Mouse (Mus musculus) heart, embryonic 12.5 days (tissue): Measurements from ENCODE around the gene Hist1h2bc. TPM values are rescaled to one million over a fixed set of nuclear protein-coding genes. Genes with fewer than 3 reads are reported as not detected.
"Not testable (repeated sequence)": the region's sequence is repeated elsewhere in the genome, so short reads cannot be mapped to it uniquely, and the experiment has no call there.

ENCODE experiments used
- ATAC-seq: fragments of 200-750 bp; cut with Nextera tagmentation; 2 replicates; pipeline ENCODE4 v1.8.0; 2017; ENCODE audit warnings: moderate TSS enrichment, moderate library complexity; ENCODE audit not compliant: insufficient number of reproducible peaks, low FRiP score
- H3K27ac ChIP-seq: fragments of 300-500 bp; sonication (generic); 2 replicates; pipeline ENCODE4 v1.5.1; 2016; ENCODE audit warnings: mild to moderate bottlenecking, moderate library complexity; ENCODE audit not compliant: poor library complexity, severe bottlenecking
- H3K27me3 ChIP-seq: fragments of 300-500 bp; sonication (generic); replicated peaks from 2 replicates; pipeline ENCODE4 v1.6.1; 2016; ENCODE audit warnings: mild to moderate bottlenecking, moderate library complexity
- H3K36me3 ChIP-seq: fragments of 300-500 bp; sonication (generic); 2 replicates; pipeline ENCODE4 v1.6.1; 2016; ENCODE audit warnings: mild to moderate bottlenecking, moderate library complexity
- H3K4me1 ChIP-seq: fragments of 300-500 bp; sonication (generic); replicated peaks from 2 replicates; pipeline ENCODE4 v1.6.1; 2016; ENCODE audit warnings: mild to moderate bottlenecking
- H3K4me2 ChIP-seq: fragments of 300-500 bp; sonication (generic); 2 replicates; pipeline ENCODE4 v1.6.1; 2016; ENCODE audit warnings: mild to moderate bottlenecking, moderate library complexity
- H3K4me3 ChIP-seq: fragments of 300-500 bp; sonication (generic); 2 replicates; pipeline ENCODE4 v1.5.1; 2016; ENCODE audit warnings: mild to moderate bottlenecking
- H3K9ac ChIP-seq: fragments of 300-500 bp; sonication (generic); 2 replicates; pipeline ENCODE4 v1.6.1; 2016; ENCODE audit warnings: mild to moderate bottlenecking, moderate library complexity
- H3K9me3 ChIP-seq: fragments of 300-500 bp; sonication (generic); replicated peaks from 2 replicates; pipeline ENCODE4 v1.6.1; 2016; ENCODE audit warnings: mild to moderate bottlenecking, moderate library complexity
- WGBS: fragments of 180-500 bp; shearing (Covaris S2); methylation state at CpG from one replicate; pipeline ENCODE4 v1.1.7; 2016; 5-methylcytosine and 5-hydroxymethylcytosine counted together
- polyA plus RNA-seq: library from polyadenylated mRNA; unstranded; fragments of >200 nt; fragmentation: Nextera tagmentation; extraction: Ambion mirVana; gene quantifications from 2 replicates; pipeline ENCODE4 v1.2.1, GENCODE M21; 2016

Gene Hist1h2bc
- polyA plus RNA-seq, 1 experiment from 2014 or later = 43.6 TPM

- no peak overlapping the region for H3K4me3 ChIP-seq
- WGBS = 40% methylated on average over 11 of the region's 11 CpGs
- no peak overlapping the region for H3K4me2 ChIP-seq
- peaks cover 10% of the 10 kb centered on the region for H3K4me1 ChIP-seq
- no peaks in the 10 kb centered on the region for H3K36me3 ChIP-seq
- H3K9ac ChIP-seq = no peak overlapping the region
- no peak for ATAC-seq
- no peak overlapping the region for H3K27ac ChIP-seq
- H3K27me3 ChIP-seq = no peaks in the 10 kb centered on the region
- no peaks in the 10 kb centered on the region for H3K9me3 ChIP-seq
These were observed 33.2 kb downstream of the Hist1h2bc start for GRCm38 (mm10) chr13:23717176-23717575.

GRCm38 (mm10) chr13:23717593-23718245, 33.7 kb downstream of the Hist1h2bc start:
- H3K4me2 ChIP-seq, H3K36me3 ChIP-seq, ATAC-seq, H3K27ac ChIP-seq, H3K4me3 ChIP-seq, H3K9me3 ChIP-seq, H3K27me3 ChIP-seq, H3K9ac ChIP-seq: not testable (repeated sequence)
- WGBS = 30% methylated on average over 2 of the region's 2 CpGs
- H3K4me1 ChIP-seq = peaks cover 10% of the 10 kb centered on the region

- H3K36me3 ChIP-seq = no peaks in the 10 kb centered on the region
- ATAC-seq = no peak
- no peak overlapping the region for H3K4me3 ChIP-seq
- peak overlapping the region; percentile 13; the same call in 1 of the 2 replicates for H3K27ac ChIP-seq
- H3K4me2 ChIP-seq = 0 out of 2 replicates have a peak overlapping the region, but pooled peaks have one; percentile 2
- H3K9ac ChIP-seq = no peak overlapping the region
- no peaks in the 10 kb centered on the region for H3K27me3 ChIP-seq
- 0 out of 2 replicates have a peak, but pooled peaks cover 4% of the 10 kb centered on the region for H3K9me3 ChIP-seq
- 40% methylated on average over 4 of the region's 4 CpGs for WGBS
- H3K4me1 ChIP-seq = peaks cover 23% of the 10 kb centered on the region
These were observed 40.2 kb downstream of the Hist1h2bc start for GRCm38 (mm10) chr13:23724239-23724638.

- no peak for ATAC-seq
- Histone ChIP-seq H3K4me3 (no peak overlapping the region), H3K4me1 (peaks cover 23% of the 10 kb centered on the region), H3K36me3 (no peaks in the 10 kb centered on the region), H3K9ac (no peak overlapping the region), H3K4me2 (no peak overlapping the region), H3K27ac (no peak overlapping the region), H3K27me3 (no peaks in the 10 kb centered on the region; the same call in 1 of the 2 replicates), H3K9me3 (0 out of 2 replicates have a peak, but pooled peaks cover 4% of the 10 kb centered on the region)
- 50% methylated on average over 1 of the region's 1 CpGs for WGBS
These were observed 41.2 kb downstream of the Hist1h2bc start for GRCm38 (mm10) chr13:23725213-23725612.

GRCm38 (mm10) chr13:23728472-23729191, 44.6 kb downstream of the Hist1h2bc start:
- peaks cover 27% of the 10 kb centered on the region for H3K4me1 ChIP-seq
- WGBS = 71% methylated on average over 18 of the region's 18 CpGs
- H3K36me3 ChIP-seq = no peaks in the 10 kb centered on the region
- H3K27ac ChIP-seq = no peak overlapping the region
- ATAC-seq = no peak
- no peaks in the 10 kb centered on the region for H3K9me3 ChIP-seq
- H3K27me3 ChIP-seq = no peaks in the 10 kb centered on the region; the same call in 1 of the 2 replicates
- H3K9ac ChIP-seq = no peak overlapping the region
- H3K4me2 ChIP-seq = no peak overlapping the region
- H3K4me3 ChIP-seq = no peak overlapping the region

GRCm38 (mm10) chr13:23729192-23729525, 45.2 kb downstream of the Hist1h2bc start:
- Histone ChIP-seq H3K9ac (no peak overlapping the region), H3K4me2 (no peak overlapping the region), H3K4me3 (no peak overlapping the region), H3K4me1 (peaks cover 22% of the 10 kb centered on the region), H3K27me3 (no peaks in the 10 kb centered on the region; the same call in 1 of the 2 replicates), H3K27ac (no peak overlapping the region), H3K9me3 (no peaks in the 10 kb centered on the region), H3K36me3 (no peaks in the 10 kb centered on the region)
- WGBS = 88% methylated on average over 9 of the region's 9 CpGs
- no peak for ATAC-seq

GRCm38 (mm10) chr13:23729706-23730105, 45.7 kb downstream of the Hist1h2bc start:
- H3K27me3 ChIP-seq = no peaks in the 10 kb centered on the region; the same call in 1 of the 2 replicates
- H3K27ac ChIP-seq = no peak overlapping the region
- no peak for ATAC-seq
- H3K4me2 ChIP-seq = no peak overlapping the region
- H3K9ac ChIP-seq = no peak overlapping the region
- no peaks in the 10 kb centered on the region for H3K36me3 ChIP-seq
- 89% methylated on average over 5 of the region's 5 CpGs for WGBS
- no peaks in the 10 kb centered on the region for H3K9me3 ChIP-seq
- no peak overlapping the region for H3K4me3 ChIP-seq
- H3K4me1 ChIP-seq = peaks cover 16% of the 10 kb centered on the region

- Histone ChIP-seq H3K4me1 (peaks cover 10% of the 10 kb centered on the region), H3K36me3 (no peaks in the 10 kb centered on the region), H3K9ac (no peak overlapping the region), H3K27me3 (no peaks in the 10 kb centered on the region; the same call in 1 of the 2 replicates), H3K27ac (no peak overlapping the region), H3K4me3 (no peak overlapping the region), H3K9me3 (no peaks in the 10 kb centered on the region), H3K4me2 (peak overlapping the region; percentile 39; the same call in 1 of the 2 replicates)
- 18% methylated on average over 8 of the region's 8 CpGs for WGBS
- ATAC-seq = no peak
These were observed 46.5 kb downstream of the Hist1h2bc start for GRCm38 (mm10) chr13:23730479-23730878.

GRCm38 (mm10) chr13:23732156-23732804, 48.3 kb downstream of the Hist1h2bc start:
- 24% methylated on average over 8 of the region's 8 CpGs for WGBS
- H3K4me3 ChIP-seq = no peak overlapping the region

GRCm38 (mm10) chr13:23737091-23737490, 53.1 kb downstream of the Hist1h2bc start:
- H3K9me3 ChIP-seq = no peaks in the 10 kb centered on the region
- no peaks in the 10 kb centered on the region for H3K36me3 ChIP-seq
- H3K27me3 ChIP-seq = no peaks in the 10 kb centered on the region
- no peak overlapping the region for H3K4me2 ChIP-seq
- ATAC-seq = no peak
- H3K27ac ChIP-seq = no peak overlapping the region
- H3K9ac ChIP-seq = no peak overlapping the region
- WGBS = 86% methylated on average over 5 of the region's 5 CpGs
- peaks cover 7% of the 10 kb centered on the region for H3K4me1 ChIP-seq
- no peak overlapping the region for H3K4me3 ChIP-seq

More at GRCm38 (mm10) chr13:23732156-23732804, 48.3 kb downstream of the Hist1h2bc start:
- H3K27ac ChIP-seq = no peak overlapping the region
- H3K9ac ChIP-seq = no peak overlapping the region
- H3K27me3 ChIP-seq = no peaks in the 10 kb centered on the region; the same call in 1 of the 2 replicates
- no peaks in the 10 kb centered on the region for H3K9me3 ChIP-seq
- peaks cover 10% of the 10 kb centered on the region for H3K4me1 ChIP-seq
- H3K4me2 ChIP-seq = no peak overlapping the region
- no peaks in the 10 kb centered on the region for H3K36me3 ChIP-seq
- ATAC-seq = no peak

- H3K4me3 ChIP-seq = peak overlapping the region; percentile 68
- no peak for ATAC-seq
These were observed 54.0 kb downstream of the Hist1h2bc start for GRCm38 (mm10) chr13:23738041-23738440.

More at GRCm38 (mm10) chr13:23738041-23738440, 54.0 kb downstream of the Hist1h2bc start:
- Histone ChIP-seq H3K9me3 (no peaks in the 10 kb centered on the region), H3K36me3 (no peaks in the 10 kb centered on the region), H3K4me2 (peak overlapping the region; percentile 96), H3K27me3 (no peaks in the 10 kb centered on the region), H3K27ac (peak overlapping the region; percentile 100), H3K4me1 (peaks cover 7% of the 10 kb centered on the region), H3K9ac (peak overlapping the region; percentile 96)
- 19% methylated on average over 4 of the region's 4 CpGs for WGBS
